Mouse (Mus musculus) gastrocnemius, postnatal 25 days (tissue): ENCODE measurements around the gene Zfp653. TPM values are rescaled to one million over a fixed set of nuclear protein-coding genes. Genes with fewer than 3 reads are reported as not detected.

Source experiments
- DNase-seq: peaks from one replicate; pipeline ENCODE4 v3.0.0; 2022
- microRNA-seq, 2 experiments: library from miRNA; unstranded; fragments of <30 nt; microRNA quantifications; one replicate each; pipeline ENCODE4 v1.2.0; 2021; ENCODE audit warnings: borderline replicate concordance in 2 of 2
- total RNA-seq, 2 experiments: library from RNA; stranded (reverse); gene quantifications; 1 replicate in 1 of 2; 2 replicates in 1 of 2; pipeline ENCODE4 v1.2.3; 2021

The Zfp653 gene
- total RNA-seq, 2 experiments from 2014 or later = 2.5 to 2.6 TPM

DNA sequence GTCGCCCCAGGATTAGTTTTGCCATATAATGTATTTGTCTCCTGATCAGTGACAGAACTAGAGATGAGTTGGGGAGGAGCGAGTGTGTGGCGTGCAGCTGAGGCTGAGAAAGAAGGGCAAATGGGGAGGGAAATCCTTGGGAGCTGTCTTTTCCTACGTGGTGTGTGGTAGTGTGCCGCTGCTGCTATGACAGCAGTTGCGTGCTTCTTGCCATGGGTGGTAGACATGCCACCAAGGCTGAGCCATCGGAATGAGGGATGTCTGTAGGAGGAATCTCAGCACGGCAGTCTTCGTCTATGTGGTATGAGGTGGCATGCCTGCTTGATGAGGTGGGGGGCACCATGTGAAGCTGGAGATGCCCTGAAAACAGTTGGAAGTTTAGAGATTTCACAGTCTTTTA is 40.8 kb downstream of the Zfp653 start:
- DNase-seq = no peak

DNA sequence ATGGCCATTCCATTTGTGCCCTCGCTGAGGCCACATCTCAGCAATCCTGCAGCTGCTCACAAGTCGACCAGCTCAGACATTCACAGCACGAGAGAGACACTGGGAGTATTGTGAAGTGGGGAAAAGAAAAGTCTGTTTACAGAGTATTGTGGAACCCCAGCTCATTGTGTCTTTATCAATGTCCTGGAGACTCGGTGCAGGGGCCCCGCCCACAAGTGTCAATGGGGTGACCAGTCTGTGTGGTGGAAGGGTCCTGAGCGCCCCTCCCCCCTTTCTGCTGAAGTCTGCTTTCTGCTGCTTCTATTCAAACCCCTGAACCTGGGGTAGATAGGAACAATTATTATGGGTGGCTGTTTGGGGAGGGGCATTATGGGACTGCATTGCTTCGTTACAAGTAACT is 42.7 kb downstream of the Zfp653 start:
- DNase-seq = no peak

DNA sequence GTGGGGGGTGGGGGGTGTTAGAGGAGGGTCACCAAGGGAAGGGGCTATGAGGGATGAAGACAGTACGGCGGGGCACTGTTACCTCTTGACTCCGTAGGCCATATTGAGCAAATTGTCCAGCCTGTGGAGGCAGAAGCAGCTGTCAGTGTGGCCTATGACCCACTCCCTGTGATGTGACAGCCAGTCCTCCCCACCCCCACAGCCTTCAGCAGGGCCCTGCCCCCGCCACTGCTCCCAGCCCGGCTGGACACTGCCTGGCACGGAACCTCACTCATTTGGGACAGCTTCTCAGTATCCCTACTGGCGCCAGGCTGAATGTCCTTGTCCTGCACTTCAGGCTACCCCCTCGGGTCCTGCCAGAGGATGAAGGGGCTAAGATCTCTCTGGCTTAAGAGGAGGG is 46.6 kb downstream of the Zfp653 start:
- DNase-seq = no peak

DNA sequence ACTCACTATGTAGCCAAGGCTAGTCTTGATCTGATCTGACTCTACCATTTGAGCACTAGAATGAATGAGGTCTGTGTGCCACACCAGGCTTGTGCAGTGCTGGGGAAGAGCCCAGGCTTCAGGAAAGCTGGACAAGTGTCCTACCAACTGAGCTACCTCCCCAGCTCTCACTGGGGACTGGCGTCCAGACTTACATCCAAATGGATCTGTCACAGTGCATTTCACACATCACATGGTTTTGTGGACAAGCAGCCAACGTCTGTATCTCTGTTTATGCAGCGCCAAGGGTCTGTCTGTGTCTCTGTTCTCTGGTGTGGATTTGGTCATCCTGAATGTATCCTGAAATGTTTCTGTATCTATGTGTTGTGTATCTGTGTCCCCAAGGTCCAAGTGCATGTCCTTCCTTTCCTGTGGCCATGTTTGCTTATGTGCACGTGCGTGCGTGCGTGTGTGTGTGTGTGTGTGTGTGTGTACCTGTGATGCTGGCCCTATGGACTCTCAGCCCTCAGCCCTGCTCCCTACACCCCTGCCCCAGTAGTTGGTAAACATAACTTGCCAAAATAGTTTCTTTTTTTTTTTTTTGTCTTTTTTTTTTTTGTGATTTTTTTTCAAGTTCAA is 53.9 kb downstream of the Zfp653 start:
- DNase-seq = no peak

DNA sequence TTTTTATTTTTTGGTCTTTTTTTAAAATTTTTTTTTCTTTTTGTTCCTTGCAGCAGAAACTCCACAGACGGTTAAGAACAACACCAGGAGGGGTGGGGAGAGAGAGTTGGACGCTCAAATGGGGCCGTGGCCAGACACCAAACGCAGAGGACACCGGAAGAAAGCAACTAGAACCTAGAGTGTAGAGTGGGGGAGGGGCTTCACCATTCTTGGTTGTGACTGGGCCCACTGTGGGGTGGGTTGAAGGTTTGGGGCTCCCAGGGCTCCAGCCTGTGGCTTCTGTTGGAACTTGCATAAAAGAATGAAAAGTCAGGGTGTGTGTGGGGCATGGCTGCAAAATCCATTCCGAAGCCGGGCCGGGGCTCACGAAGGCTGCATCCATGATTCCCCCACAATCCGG is 54.9 kb downstream of the Zfp653 start:
- no peak for DNase-seq

DNA sequence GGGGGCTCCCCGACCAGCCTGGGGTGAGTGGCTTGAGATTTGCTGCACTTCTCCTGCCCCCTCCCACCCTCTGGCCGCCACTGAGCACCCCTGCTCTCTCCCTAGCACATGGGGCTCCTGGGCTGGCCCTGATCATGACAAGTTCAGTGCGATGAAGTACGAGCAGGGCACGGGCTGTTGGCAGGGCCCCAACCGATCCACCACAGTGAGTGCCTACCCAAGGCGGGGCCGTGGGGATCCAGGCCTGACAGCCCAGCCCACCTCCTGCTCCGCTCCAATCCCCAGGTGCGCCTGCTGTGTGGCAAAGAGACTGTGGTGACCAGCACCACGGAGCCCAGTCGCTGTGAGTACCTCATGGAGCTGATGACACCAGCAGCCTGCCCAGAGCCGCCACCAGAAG is 58.4 kb downstream of the Zfp653 start:
- DNase-seq = no peak

DNA sequence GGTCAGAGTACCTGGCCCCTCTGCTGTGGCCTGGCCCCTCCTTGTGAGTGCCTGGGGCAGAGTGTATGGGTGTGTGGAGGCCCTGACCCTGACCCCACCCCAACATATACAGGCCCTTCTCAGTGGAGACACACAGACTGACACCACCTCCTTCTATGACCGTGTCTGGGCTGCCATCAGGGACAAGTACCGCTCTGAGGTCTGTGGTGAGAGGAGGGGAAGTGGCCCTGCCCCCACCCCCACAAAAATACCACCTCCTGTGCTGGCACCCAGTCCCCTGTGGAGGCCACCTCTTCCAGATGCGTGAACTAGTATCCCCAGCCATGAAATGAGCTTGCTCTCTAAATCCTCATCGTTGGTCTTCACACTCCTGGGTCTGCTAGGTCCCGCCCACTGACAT is 60.1 kb downstream of the Zfp653 start:
- DNase-seq = no peak

Small RNA genes lying within 50 kb of the gene (microRNA-seq; reads per million reads assigned to microRNA genes)
- 0 to 0.26 reads per million in 2 experiments for gene Mir7084

Other genes with a start within 250 kb of the Zfp653 start
- gene Angptl8, start 235.9 kb downstream of the Zfp653 start, total RNA-seq = under 1 TPM in 1 of 2 experiments, not detected in 1; 0.43 TPM
- 10 to 100 TPM; 10.7 to 14.7 TPM for gene Dock6, start 218.7 kb downstream of the Zfp653 start, total RNA-seq
- gene Rab3d, start 153.2 kb downstream of the Zfp653 start, total RNA-seq = 1 to 10 TPM; 3.4 to 6.0 TPM
- under 1 TPM; 0.38 to 0.51 TPM for gene Ccdc159, start 143.9 kb downstream of the Zfp653 start, total RNA-seq
- 10 to 100 TPM in 1 of 2 experiments, 1 to 10 TPM in 1; 8.6 to 14.6 TPM for gene Tmem205, start 143.8 kb downstream of the Zfp653 start, total RNA-seq
- gene Plppr2, start 134.3 kb downstream of the Zfp653 start, total RNA-seq = under 1 TPM; 0.56 to 0.83 TPM
- 1 to 10 TPM; 1.6 to 2.7 TPM for gene Swsap1, start 115.6 kb downstream of the Zfp653 start, total RNA-seq
- gene Epor, start 107.9 kb downstream of the Zfp653 start, total RNA-seq = under 1 TPM; 0.20 to 0.59 TPM
- gene Rgl3, start 81.9 kb downstream of the Zfp653 start, total RNA-seq = under 1 TPM; 0.33 to 0.83 TPM
- gene Ccdc151, start 68.7 kb downstream of the Zfp653 start, total RNA-seq = not detected
- gene Prkcsh, start 68.6 kb downstream of the Zfp653 start, total RNA-seq = 10 to 100 TPM; 24.1 to 35.3 TPM
- under 1 TPM in 1 of 2 experiments, not detected in 1; 0.11 TPM for gene Elavl3, start 19.4 kb downstream of the Zfp653 start, total RNA-seq
- not detected for gene Gm49318, start 117 bp downstream of the Zfp653 start, total RNA-seq
- gene Ecsit, start 14.1 kb upstream of the Zfp653 start, total RNA-seq = 10 to 100 TPM; 79.5 to 83.6 TPM
- 1 to 10 TPM; 4.2 to 8.1 TPM for gene Cnn1, start 27.8 kb upstream of the Zfp653 start, total RNA-seq
- 10 to 100 TPM; 36.5 to 38.9 TPM for gene Elof1, start 45.8 kb upstream of the Zfp653 start, total RNA-seq
- gene Acp5, start 64.3 kb upstream of the Zfp653 start, total RNA-seq = 1 to 10 TPM in 1 of 2 experiments, under 1 TPM in 1; 0.77 to 8.8 TPM
- 10 to 100 TPM; 30.9 to 31.9 TPM for gene Pigyl, start 85.5 kb upstream of the Zfp653 start, total RNA-seq
- under 1 TPM in 1 of 2 experiments, not detected in 1; 0.11 TPM for gene Zfp872, start 116.7 kb upstream of the Zfp653 start, total RNA-seq
- gene Zfp809, start 154.3 kb upstream of the Zfp653 start, total RNA-seq = 1 to 10 TPM; 6.6 to 7.9 TPM
- gene Zfp599, start 188.5 kb upstream of the Zfp653 start, total RNA-seq = not detected
- under 1 TPM; 0.91 to 0.95 TPM for gene Zfp810, start 236.3 kb upstream of the Zfp653 start, total RNA-seq